Mouse (Mus musculus) lung, adult 2 months (tissue): ENCODE measurements at regions not wholly inside any gene's neighbourhood (a gene's known extent, or its start where the extent isn't known, plus 50 kb on each side); places are given as distances from the start of the nearest gene placed in this dataset.

Experiments used
- DNase-seq: peaks from one replicate; pipeline ENCODE4 v3.0.0; 2022
- H3K4me1 ChIP-seq: fragments of 200-500 bp; 2 replicates; pipeline ENCODE4 v1.6.1; 2011; ENCODE audit warnings: low read length; ENCODE audit not compliant: control insufficient read depth, insufficient read depth
- H3K4me3 ChIP-seq: fragments of 200-500 bp; replicated peaks from 2 replicates; pipeline ENCODE3; 2011; ENCODE audit warnings: low read depth, mild to moderate bottlenecking, control low read depth, low read length; ENCODE audit errors: extremely low read depth
- CTCF ChIP-seq: fragments of 200-500 bp; IDR thresholded peaks from 2 replicates; pipeline ENCODE4 v1.5.1; 2011; ENCODE audit warnings: mild to moderate bottlenecking, low read length, control low read depth; ENCODE audit not compliant: insufficient read depth
- POLR2A ChIP-seq: fragments of 200-500 bp; IDR thresholded peaks from 2 replicates; pipeline ENCODE4 v1.6.1; 2011; ENCODE audit warnings: low read depth, mild to moderate bottlenecking, control low read depth, low read length, borderline replicate concordance; ENCODE audit errors: extremely low read depth
- WGBS: fragments of 180-500 bp; shearing (Covaris S2); methylation state at CpG from one replicate; pipeline ENCODE4 v1.1.7; 2018; 5-methylcytosine and 5-hydroxymethylcytosine counted together

DNA sequence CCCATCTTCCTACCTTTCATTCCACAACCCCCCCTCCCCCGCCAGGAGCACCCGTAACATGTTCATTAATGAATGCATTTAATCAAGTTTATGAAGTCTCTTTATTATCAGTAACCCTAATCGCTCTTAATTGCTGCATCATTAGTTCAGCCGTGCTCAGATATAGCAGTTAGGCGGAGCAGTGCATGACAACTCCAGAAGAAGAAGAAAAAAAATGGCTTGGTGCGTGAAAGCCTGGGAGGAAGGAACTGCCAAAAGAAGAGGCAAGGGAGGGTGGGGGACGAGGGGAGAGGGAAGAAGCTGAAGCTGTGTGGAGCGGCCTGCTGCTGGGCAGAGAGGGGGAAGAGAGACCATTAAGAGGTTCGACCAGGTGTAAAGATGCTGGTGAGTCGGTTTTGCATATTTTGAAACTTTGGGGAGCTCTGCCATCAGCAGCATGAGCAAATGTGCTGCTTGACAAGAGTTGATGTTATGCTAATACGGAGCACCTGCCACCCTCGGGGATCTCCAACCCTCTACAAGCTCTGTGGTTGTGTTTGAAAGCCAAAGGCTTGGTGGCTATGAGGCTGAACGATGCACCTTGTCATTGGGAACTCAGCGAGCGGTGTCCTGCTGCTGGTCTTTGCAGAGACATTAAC, 408.6 kb upstream of the Zfp703 start:
- no peak for DNase-seq
- TF ChIP-seq CTCF (no peak), POLR2A (no peak)
- 63% methylated on average over 15 of the region's 15 CpGs for WGBS
- H3K4me3 ChIP-seq, result no peak overlapping the region
- H3K4me1 ChIP-seq, result no peaks in the 10 kb centered on the region

DNA sequence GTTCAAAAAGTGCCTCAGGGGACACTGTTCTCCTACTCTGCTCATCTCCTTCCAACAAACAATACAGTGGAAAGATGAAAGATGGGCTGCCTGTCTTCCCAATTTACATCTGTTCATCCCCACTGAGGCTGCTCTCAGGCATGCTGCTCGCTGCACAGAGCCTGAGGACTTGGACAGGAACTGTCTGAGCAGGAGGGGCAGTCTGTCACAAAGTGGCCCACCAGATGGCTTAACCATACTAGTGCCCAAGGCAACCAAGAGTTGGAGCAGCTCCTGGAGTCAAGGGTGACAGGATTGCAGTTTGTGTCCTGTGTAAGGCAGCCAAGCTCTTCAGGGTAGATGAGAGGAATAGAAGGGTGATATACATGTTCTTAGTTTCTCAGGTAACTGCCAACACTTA, 388.3 kb upstream of the Zfp703 start:
- Histone ChIP-seq H3K4me1 (no peaks in the 10 kb centered on the region), H3K4me3 (no peak overlapping the region)
- no peak for DNase-seq
- WGBS, result 68% methylated on average over 1 of the region's 1 CpGs
- no peak for TF ChIP-seq CTCF
- no peak for TF ChIP-seq POLR2A

DNA sequence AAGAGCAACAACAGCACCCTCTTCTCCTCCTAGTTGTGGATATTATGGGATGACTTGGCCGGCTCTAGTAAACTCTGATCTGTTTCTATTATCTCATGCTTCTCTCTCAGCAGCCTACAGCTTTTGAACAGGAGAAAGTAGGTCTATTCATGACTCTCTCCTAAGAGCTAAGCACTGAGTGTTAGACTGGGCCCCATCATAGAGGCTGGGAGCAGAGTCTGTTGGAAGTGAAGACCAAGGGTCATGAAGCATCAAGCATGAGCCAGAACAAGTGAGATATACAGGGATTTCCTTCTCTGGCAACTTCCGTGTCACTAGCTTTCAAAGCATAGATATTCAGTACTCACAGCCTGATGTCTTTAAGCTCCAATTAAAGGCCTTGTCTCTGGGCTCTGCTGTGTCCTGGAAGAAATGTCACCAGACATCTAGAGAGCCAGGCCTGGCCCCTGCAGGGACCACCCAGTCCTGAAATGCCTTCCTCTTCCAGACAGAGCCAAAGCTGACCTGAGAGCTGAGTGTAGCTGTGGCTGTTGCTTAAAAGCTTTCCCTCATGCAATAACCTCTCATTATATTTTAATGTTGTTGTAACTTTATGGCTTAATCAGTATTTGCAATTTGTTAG, 386.4 kb upstream of the Zfp703 start:
- DNase-seq, result no peak
- no peak for TF ChIP-seq POLR2A
- TF ChIP-seq CTCF, result no peak
- 80% methylated on average over 2 of the region's 2 CpGs for WGBS
- Histone ChIP-seq H3K4me3 (no peak overlapping the region), H3K4me1 (no peaks in the 10 kb centered on the region)

DNA sequence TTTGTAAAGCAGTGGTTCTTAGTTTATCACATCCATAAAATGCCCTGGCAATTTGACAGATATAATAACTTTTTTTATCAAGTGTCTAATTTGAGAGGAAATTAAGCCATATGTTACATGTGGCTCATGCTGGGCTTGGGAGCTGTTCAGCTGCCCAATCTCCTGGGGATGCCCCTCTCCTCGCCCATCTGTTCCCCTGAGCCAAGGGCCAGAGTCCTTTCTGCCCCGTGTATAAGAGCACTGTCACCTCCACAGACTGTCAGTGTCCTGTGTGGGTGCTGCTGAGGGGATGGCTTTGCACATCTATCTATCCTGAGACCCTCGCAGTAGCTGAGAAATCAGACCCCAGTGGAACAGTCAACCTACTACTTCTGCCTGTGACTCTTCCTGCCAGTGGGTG, 385.9 kb upstream of the Zfp703 start:
- DNase-seq, result no peak
- TF ChIP-seq CTCF (no peak), POLR2A (no peak)
- Histone ChIP-seq H3K4me1 (no peaks in the 10 kb centered on the region), H3K4me3 (no peak overlapping the region)
- 72% methylated on average over 3 of the region's 3 CpGs for WGBS

DNA sequence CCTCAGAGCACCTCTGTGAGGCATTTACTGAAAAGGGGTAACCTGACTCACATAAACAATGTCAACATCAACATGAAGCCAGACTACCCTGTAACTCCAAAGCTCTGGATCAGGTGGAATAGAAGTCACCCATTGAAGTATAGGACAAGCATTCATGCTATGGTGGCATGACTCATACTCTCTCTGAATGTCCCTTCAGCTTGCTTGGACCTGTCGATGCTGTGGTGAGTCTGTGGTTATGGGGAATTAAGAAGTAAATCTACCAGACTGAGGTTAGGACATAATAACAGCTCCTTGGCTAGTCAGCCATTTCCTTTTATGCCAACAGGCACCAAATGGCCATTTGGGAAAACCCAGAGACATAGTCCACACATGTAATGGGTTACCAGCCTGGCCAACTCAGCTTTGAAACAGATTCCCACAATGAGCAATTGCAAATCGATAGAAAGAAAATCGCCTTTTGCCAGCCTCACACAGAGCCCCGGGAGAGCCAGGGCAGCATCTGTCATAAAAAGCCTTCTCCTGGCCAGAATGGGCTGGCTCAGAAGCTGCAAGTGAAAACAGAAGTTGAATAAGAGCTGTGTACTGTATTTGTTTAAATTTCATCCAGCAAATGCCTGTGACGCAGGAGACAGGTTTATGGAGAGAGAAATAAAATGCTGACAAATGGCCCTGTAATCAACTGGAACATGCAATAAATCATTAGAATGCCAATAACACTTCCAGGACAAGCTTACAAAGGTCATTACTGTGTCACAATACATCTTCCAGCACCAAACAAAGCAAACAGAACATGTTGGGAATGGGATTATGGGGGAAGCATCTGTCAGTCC, 383.4 kb upstream of the Zfp703 start:
- DNase-seq, result no peak

DNA sequence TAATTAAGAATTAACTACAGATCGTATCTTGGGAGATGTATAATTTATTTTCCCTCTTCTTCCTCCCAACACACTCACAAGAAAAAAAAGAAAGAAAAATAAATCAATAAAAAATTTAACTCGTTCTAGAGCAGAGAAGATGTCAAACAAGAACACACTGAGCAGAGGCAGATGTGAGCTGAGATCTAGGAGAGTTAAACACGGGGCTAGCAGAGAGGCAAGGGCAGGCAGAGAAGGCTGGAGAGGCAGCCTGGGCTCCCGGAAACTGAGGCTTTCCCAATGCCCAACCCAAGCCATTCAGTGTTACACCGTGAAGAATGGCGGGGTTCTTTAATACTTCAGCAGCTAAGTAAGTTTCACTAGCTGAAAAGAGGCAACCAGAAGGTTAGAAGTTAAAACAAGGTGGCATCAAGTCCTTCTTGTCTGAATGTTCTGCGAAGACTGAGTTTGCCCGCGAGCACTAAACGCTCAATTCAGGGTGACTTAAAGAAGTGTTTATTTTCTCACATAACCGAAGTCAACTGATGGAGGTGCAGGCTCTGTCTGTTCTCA, 382.7 kb upstream of the Zfp703 start:
- DNase-seq, result no peak
- TF ChIP-seq POLR2A (no peak), CTCF (no peak)
- Histone ChIP-seq H3K4me1 (no peaks in the 10 kb centered on the region), H3K4me3 (no peak overlapping the region)
- WGBS, result 55% methylated on average over 11 of the region's 11 CpGs

More for the DNA sequence above, 383.4 kb upstream of the Zfp703 start:
- TF ChIP-seq CTCF (no peak), POLR2A (no peak)
- H3K4me3 ChIP-seq, result no peak overlapping the region
- H3K4me1 ChIP-seq, result no peaks in the 10 kb centered on the region
- WGBS, result 51% methylated on average over 5 of the region's 5 CpGs

DNA sequence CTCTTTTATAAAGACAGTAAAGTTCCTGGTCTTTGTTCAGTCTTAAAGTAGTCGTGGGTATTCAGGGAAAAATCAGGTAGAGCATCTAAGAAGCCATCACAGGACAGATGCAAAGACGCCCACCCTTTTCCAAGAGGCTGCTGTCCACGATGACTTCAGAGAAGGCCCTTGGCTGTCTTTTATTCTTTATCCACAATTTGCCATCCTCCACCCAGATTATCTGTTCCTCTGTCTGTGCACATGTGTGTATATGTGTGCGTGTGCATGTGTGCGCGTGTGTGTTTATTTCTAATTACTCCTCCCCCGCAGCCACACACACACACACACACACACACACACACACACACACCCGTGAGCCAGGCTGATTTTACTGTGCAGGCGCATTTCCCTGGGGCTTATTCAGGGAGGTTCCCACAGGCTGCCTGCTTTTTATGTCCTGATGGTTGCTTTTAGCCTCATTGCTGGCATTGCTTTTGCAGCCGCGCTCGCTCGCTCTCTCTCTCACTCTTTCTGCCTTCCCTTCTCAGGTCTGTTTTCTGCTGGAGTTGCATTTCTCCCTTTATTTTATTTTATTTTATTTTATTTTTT, 381.6 kb upstream of the Zfp703 start:
- TF ChIP-seq POLR2A (no peak), CTCF (no peak)

DNA sequence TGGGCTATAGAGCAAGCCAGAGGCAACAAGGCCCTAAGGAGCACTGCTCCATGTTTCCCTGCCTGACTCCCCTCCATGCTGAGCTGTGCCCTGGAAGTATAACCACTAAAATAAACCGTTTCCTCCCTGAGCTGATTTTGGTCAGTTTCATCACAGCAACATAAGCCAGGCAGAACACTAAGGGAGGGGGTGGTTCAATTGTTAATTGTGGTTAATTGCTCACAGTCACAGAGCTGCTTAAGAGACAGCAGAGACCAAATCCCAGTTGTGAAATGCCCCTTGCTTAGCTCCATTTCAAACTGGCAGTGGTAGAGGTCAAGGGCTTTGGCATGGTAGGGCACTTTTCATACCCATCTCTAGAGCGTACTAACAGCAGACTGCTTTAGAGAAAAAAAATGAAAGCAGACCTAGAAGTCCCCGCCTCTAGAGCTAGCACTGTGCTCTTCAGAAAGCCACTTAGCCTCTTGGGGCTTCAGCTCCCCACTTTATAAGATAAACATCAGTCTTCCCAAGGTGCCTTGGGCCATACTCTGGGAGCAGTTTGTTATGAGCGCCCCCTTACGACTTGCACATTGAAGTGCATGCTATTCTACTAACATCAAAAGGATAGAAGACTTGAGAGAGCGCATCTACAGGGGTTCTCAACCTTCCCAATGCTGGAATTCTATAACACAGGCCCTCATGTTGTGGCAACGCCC, 380.3 kb upstream of the Zfp703 start:
- TF ChIP-seq CTCF, result no peak
- TF ChIP-seq POLR2A, result no peak
- DNase-seq, result no peak
- H3K4me1 ChIP-seq, result no peaks in the 10 kb centered on the region
- WGBS, result 58% methylated on average over 7 of the region's 7 CpGs
- H3K4me3 ChIP-seq, result no peak overlapping the region

More for the DNA sequence above, 381.6 kb upstream of the Zfp703 start:
- no peaks in the 10 kb centered on the region for H3K4me1 ChIP-seq
- WGBS, result 83% methylated on average over 13 of the region's 13 CpGs
- no peak overlapping the region for H3K4me3 ChIP-seq
- DNase-seq, result no peak

DNA sequence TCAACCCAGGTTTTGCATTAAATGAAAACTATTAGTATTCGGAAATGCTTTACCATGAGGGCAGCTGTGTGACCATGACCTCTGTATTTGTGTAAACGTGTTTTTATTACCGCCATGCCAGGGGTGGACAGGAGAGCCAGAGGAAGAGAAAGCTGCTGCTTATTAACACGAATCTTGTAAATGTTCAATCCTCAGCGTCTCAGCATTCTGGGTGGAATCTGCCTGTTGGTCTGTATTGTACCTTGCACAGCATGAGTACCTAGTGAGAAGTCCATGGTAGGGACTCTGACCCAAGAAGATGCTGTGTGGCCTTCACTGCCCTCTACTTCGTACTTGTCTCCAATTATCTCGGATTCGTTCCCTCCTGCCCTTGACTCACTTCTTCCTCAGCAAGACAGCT, 378.6 kb upstream of the Zfp703 start:
- DNase-seq, result no peak
- WGBS, result 88% methylated on average over 8 of the region's 8 CpGs

More for the DNA sequence above, 378.6 kb upstream of the Zfp703 start:
- Histone ChIP-seq H3K4me1 (no peaks in the 10 kb centered on the region), H3K4me3 (no peak overlapping the region)
- TF ChIP-seq POLR2A (no peak), CTCF (no peak)
